Mouse (Mus musculus): ENCODE results near the gene Rabgef1. TPM values are rescaled to one million over a fixed set of nuclear protein-coding genes. Genes with fewer than 3 reads are reported as not detected.

The Rabgef1 gene
- polyA plus RNA-seq, 1 experiment from 2014 or later: 41.1 TPM

- Histone ChIP-seq H3K9ac (ENCODE audit: low read depth, low read length) (no peak overlapping the region), H3K9me3 (ENCODE audit: control insufficient read depth, low read length) (no peaks in the 10 kb centered on the region), H3K4me2 (no peak overlapping the region), H3K27me3 (replicated peaks; ENCODE audit: control insufficient read depth, insufficient read depth, low read length) (no peaks in the 10 kb centered on the region), H3K36me3 (ENCODE audit: control insufficient read depth, insufficient read depth, low read length) (no peaks in the 10 kb centered on the region), H3K4me3 (ENCODE audit: low read depth, low read length) (no peak overlapping the region), H3K27ac (ENCODE audit: low read depth, low read length) (no peak overlapping the region), H3K4me1 (replicated peaks; ENCODE audit: control insufficient read depth, insufficient read depth, low read length) (peaks cover 18% of the 10 kb centered on the region)
- ATAC-seq (replicated peaks; ENCODE audit: low FRiP score) (no peak), DNase-seq (ENCODE audit: low spot score) (no peak)
- 81% methylated on average over 6 of the region's 6 CpGs for WGBS
These were observed 10.3 kb downstream of the Rabgef1 start for GRCm38 (mm10) chr5:130181740-130182540.

GRCm38 (mm10) chr5:130182541-130182821 is 10.9 kb downstream of the Rabgef1 start:
- H3K4me1 ChIP-seq (replicated peaks; ENCODE audit: control insufficient read depth, insufficient read depth, low read length): peaks cover 18% of the 10 kb centered on the region

GRCm38 (mm10) chr5:130184193-130184856 is 12.7 kb downstream of the Rabgef1 start:
- peaks cover 4% of the 10 kb centered on the region; the same call in 1 of the 2 replicates for H3K36me3 ChIP-seq (ENCODE audit: control insufficient read depth, insufficient read depth, low read length)
- H3K27me3 ChIP-seq (replicated peaks; ENCODE audit: control insufficient read depth, insufficient read depth, low read length): no peaks in the 10 kb centered on the region
- no peak overlapping the region for H3K4me2 ChIP-seq
- no peak overlapping the region for H3K9ac ChIP-seq (ENCODE audit: low read depth, low read length)
- H3K27ac ChIP-seq (ENCODE audit: low read depth, low read length): no peak overlapping the region
- DNase-seq (ENCODE audit: low spot score): no peak
- peaks cover 10% of the 10 kb centered on the region for H3K4me1 ChIP-seq (replicated peaks; ENCODE audit: control insufficient read depth, insufficient read depth, low read length)
- H3K4me3 ChIP-seq (ENCODE audit: low read depth, low read length): no peak overlapping the region
- WGBS: 88% methylated on average over 9 of the region's 9 CpGs
- no peak for ATAC-seq (replicated peaks; ENCODE audit: low FRiP score)
- H3K9me3 ChIP-seq (ENCODE audit: control insufficient read depth, low read length): no peaks in the 10 kb centered on the region

More at GRCm38 (mm10) chr5:130182541-130182821, 10.9 kb downstream of the Rabgef1 start:
- Histone ChIP-seq H3K36me3 (ENCODE audit: control insufficient read depth, insufficient read depth, low read length) (0 out of 2 replicates have a peak, but pooled peaks cover 3% of the 10 kb centered on the region), H3K4me3 (ENCODE audit: low read depth, low read length) (no peak overlapping the region), H3K9ac (ENCODE audit: low read depth, low read length) (no peak overlapping the region), H3K9me3 (ENCODE audit: control insufficient read depth, low read length) (no peaks in the 10 kb centered on the region), H3K4me2 (no peak overlapping the region), H3K27ac (ENCODE audit: low read depth, low read length) (no peak overlapping the region), H3K27me3 (replicated peaks; ENCODE audit: control insufficient read depth, insufficient read depth, low read length) (no peaks in the 10 kb centered on the region)
- no peak for DNase-seq (ENCODE audit: low spot score)
- WGBS: 90% methylated on average over 3 of the region's 3 CpGs
- ATAC-seq (replicated peaks; ENCODE audit: low FRiP score): no peak

GRCm38 (mm10) chr5:130185312-130185711 is 13.7 kb downstream of the Rabgef1 start:
- H3K27ac ChIP-seq (ENCODE audit: low read depth, low read length): no peak overlapping the region
- H3K9me3 ChIP-seq (ENCODE audit: control insufficient read depth, low read length): no peaks in the 10 kb centered on the region
- 89% methylated on average over 6 of the region's 6 CpGs for WGBS
- no peak overlapping the region for H3K4me2 ChIP-seq
- DNase-seq (ENCODE audit: low spot score): no peak
- H3K9ac ChIP-seq (ENCODE audit: low read depth, low read length): no peak overlapping the region
- H3K27me3 ChIP-seq (replicated peaks; ENCODE audit: control insufficient read depth, insufficient read depth, low read length): no peaks in the 10 kb centered on the region
- ATAC-seq (replicated peaks; ENCODE audit: low FRiP score): no peak
- peaks cover 10% of the 10 kb centered on the region for H3K4me1 ChIP-seq (replicated peaks; ENCODE audit: control insufficient read depth, insufficient read depth, low read length)
- peaks cover 12% of the 10 kb centered on the region for H3K36me3 ChIP-seq (ENCODE audit: control insufficient read depth, insufficient read depth, low read length)
- no peak overlapping the region for H3K4me3 ChIP-seq (ENCODE audit: low read depth, low read length)

- no peaks in the 10 kb centered on the region for H3K9me3 ChIP-seq (ENCODE audit: control insufficient read depth, low read length)
- DNase-seq (ENCODE audit: low spot score) (no peak), ATAC-seq (replicated peaks; ENCODE audit: low FRiP score) (no peak; the same call in 1 of the 2 replicates)
- no peak overlapping the region for H3K4me2 ChIP-seq
- no peaks in the 10 kb centered on the region for H3K27me3 ChIP-seq (replicated peaks; ENCODE audit: control insufficient read depth, insufficient read depth, low read length)
- H3K27ac ChIP-seq (ENCODE audit: low read depth, low read length): no peak overlapping the region
- peaks cover 21% of the 10 kb centered on the region for H3K36me3 ChIP-seq (ENCODE audit: control insufficient read depth, insufficient read depth, low read length)
- no peak overlapping the region for H3K9ac ChIP-seq (ENCODE audit: low read depth, low read length)
- whole genome bisulfite sequencing: 79% methylated on average over 7 of the region's 7 CpGs
- H3K4me1 ChIP-seq (replicated peaks; ENCODE audit: control insufficient read depth, insufficient read depth, low read length): peaks cover 10% of the 10 kb centered on the region
- H3K4me3 ChIP-seq (ENCODE audit: low read depth, low read length): no peak overlapping the region
These were observed 15.8 kb downstream of the Rabgef1 start for GRCm38 (mm10) chr5:130187383-130187782.

GRCm38 (mm10) chr5:130190909-130191308 is 19.3 kb downstream of the Rabgef1 start:
- no peak overlapping the region for H3K4me3 ChIP-seq (ENCODE audit: low read depth, low read length)
- H3K4me1 ChIP-seq (replicated peaks; ENCODE audit: control insufficient read depth, insufficient read depth, low read length): no peaks in the 10 kb centered on the region; the same call in 1 of the 2 replicates
- H3K27me3 ChIP-seq (replicated peaks; ENCODE audit: control insufficient read depth, insufficient read depth, low read length): no peaks in the 10 kb centered on the region
- H3K36me3 ChIP-seq (ENCODE audit: control insufficient read depth, insufficient read depth, low read length): peaks cover 24% of the 10 kb centered on the region
- no peaks in the 10 kb centered on the region for H3K9me3 ChIP-seq (ENCODE audit: control insufficient read depth, low read length)
- 93% methylated on average over 6 of the region's 6 CpGs for WGBS
- no peak for ATAC-seq (replicated peaks; ENCODE audit: low FRiP score)
- no peak for DNase-seq (ENCODE audit: low spot score)
- H3K9ac ChIP-seq (ENCODE audit: low read depth, low read length): no peak overlapping the region
- H3K4me2 ChIP-seq: no peak overlapping the region
- H3K27ac ChIP-seq (ENCODE audit: low read depth, low read length): no peak overlapping the region

GRCm38 (mm10) chr5:130191865-130192264 is 20.3 kb downstream of the Rabgef1 start:
- no peak overlapping the region for H3K27ac ChIP-seq (ENCODE audit: low read depth, low read length)
- no peaks in the 10 kb centered on the region; the same call in 1 of the 2 replicates for H3K4me1 ChIP-seq (replicated peaks; ENCODE audit: control insufficient read depth, insufficient read depth, low read length)
- no peak overlapping the region for H3K4me3 ChIP-seq (ENCODE audit: low read depth, low read length)
- no peak for ATAC-seq (replicated peaks; ENCODE audit: low FRiP score)
- no peak overlapping the region for H3K9ac ChIP-seq (ENCODE audit: low read depth, low read length)
- DNase-seq (ENCODE audit: low spot score): no peak
- H3K9me3 ChIP-seq (ENCODE audit: control insufficient read depth, low read length): no peaks in the 10 kb centered on the region
- peaks cover 24% of the 10 kb centered on the region for H3K36me3 ChIP-seq (ENCODE audit: control insufficient read depth, insufficient read depth, low read length)
- no peaks in the 10 kb centered on the region for H3K27me3 ChIP-seq (replicated peaks; ENCODE audit: control insufficient read depth, insufficient read depth, low read length)
- H3K4me2 ChIP-seq: no peak overlapping the region
- 91% methylated on average over 6 of the region's 6 CpGs for WGBS

- Histone ChIP-seq H3K4me1 (replicated peaks; ENCODE audit: control insufficient read depth, insufficient read depth, low read length) (no peaks in the 10 kb centered on the region; the same call in 1 of the 2 replicates), H3K4me3 (ENCODE audit: low read depth, low read length) (no peak overlapping the region), H3K4me2 (no peak overlapping the region), H3K9ac (ENCODE audit: low read depth, low read length) (no peak overlapping the region), H3K27ac (ENCODE audit: low read depth, low read length) (no peak overlapping the region), H3K36me3 (ENCODE audit: control insufficient read depth, insufficient read depth, low read length) (peaks cover 22% of the 10 kb centered on the region), H3K27me3 (replicated peaks; ENCODE audit: control insufficient read depth, insufficient read depth, low read length) (no peaks in the 10 kb centered on the region), H3K9me3 (ENCODE audit: control insufficient read depth, low read length) (no peaks in the 10 kb centered on the region)
- no peak for DNase-seq (ENCODE audit: low spot score)
- WGBS: 81% methylated on average over 2 of the region's 2 CpGs
- ATAC-seq (replicated peaks; ENCODE audit: low FRiP score): no peak
These were observed 20.9 kb downstream of the Rabgef1 start for GRCm38 (mm10) chr5:130192356-130192944.

Measured in liver, embryonic 11.5 days (tissue).